Mouse (Mus musculus): ENCODE measurements around the gene Cacna1c.

The Cacna1c gene

GRCm38 (mm10) chr6:118932002-118932700, 264.1 kb downstream of the Cacna1c start:
- no peak for DNase-seq (ENCODE audit: low spot score in 2 of 2)

- no peak for DNase-seq (ENCODE audit: low spot score in 2 of 2)
Observed at GRCm38 (mm10) chr6:118926669-118927068, 269.5 kb downstream of the Cacna1c start.

GRCm38 (mm10) chr6:118924426-118924825, 271.8 kb downstream of the Cacna1c start:
- DNase-seq (ENCODE audit: low spot score in 2 of 2) = no peak

- DNase-seq (ENCODE audit: low spot score in 2 of 2) = no peak
Observed at GRCm38 (mm10) chr6:118923926-118924325, 272.3 kb downstream of the Cacna1c start.

GRCm38 (mm10) chr6:118923212-118923577, 273.0 kb downstream of the Cacna1c start:
- DNase-seq (ENCODE audit: low spot score in 2 of 2) = no peak

GRCm38 (mm10) chr6:118922328-118923211, 273.6 kb downstream of the Cacna1c start:
- DNase-seq (ENCODE audit: low spot score in 2 of 2) = peak in 1 of 2 experiments; percentile 67

GRCm38 (mm10) chr6:118908176-118908575, 288.0 kb downstream of the Cacna1c start:
- no peak for DNase-seq (ENCODE audit: low spot score in 2 of 2)

GRCm38 (mm10) chr6:118907704-118908103, 288.5 kb downstream of the Cacna1c start:
- no peak for DNase-seq (ENCODE audit: low spot score in 2 of 2)

GRCm38 (mm10) chr6:118906878-118907277, 289.3 kb downstream of the Cacna1c start:
- DNase-seq (ENCODE audit: low spot score in 2 of 2) = no peak

- DNase-seq (ENCODE audit: low spot score in 2 of 2) = no peak
Observed at GRCm38 (mm10) chr6:118899688-118900087, 296.5 kb downstream of the Cacna1c start.

- no peak for DNase-seq (ENCODE audit: low spot score in 2 of 2)
Observed at GRCm38 (mm10) chr6:118897101-118897500, 299.1 kb downstream of the Cacna1c start.

GRCm38 (mm10) chr6:118894043-118894442, 302.2 kb downstream of the Cacna1c start:
- DNase-seq (ENCODE audit: low spot score in 2 of 2) = no peak

- DNase-seq (ENCODE audit: low spot score in 2 of 2) = no peak
Observed at GRCm38 (mm10) chr6:118889441-118889840, 306.8 kb downstream of the Cacna1c start.

GRCm38 (mm10) chr6:118887032-118887431, 309.2 kb downstream of the Cacna1c start:
- no peak for DNase-seq (ENCODE audit: low spot score in 2 of 2)

- DNase-seq (ENCODE audit: low spot score in 2 of 2) = no peak
Observed at GRCm38 (mm10) chr6:118884961-118885360, 311.3 kb downstream of the Cacna1c start.

- no peak for DNase-seq (ENCODE audit: low spot score in 2 of 2)
Observed at GRCm38 (mm10) chr6:118884073-118884551, 312.1 kb downstream of the Cacna1c start.

- no peak for DNase-seq (ENCODE audit: low spot score in 2 of 2)
Observed at GRCm38 (mm10) chr6:118876204-118876603, 320.0 kb downstream of the Cacna1c start.

- no peak for DNase-seq (ENCODE audit: low spot score in 2 of 2)
Observed at GRCm38 (mm10) chr6:118870241-118870841, 325.9 kb downstream of the Cacna1c start.

GRCm38 (mm10) chr6:118867384-118867783, 328.8 kb downstream of the Cacna1c start:
- DNase-seq (ENCODE audit: low spot score in 2 of 2) = no peak

- DNase-seq (ENCODE audit: low spot score in 2 of 2) = no peak
Observed at GRCm38 (mm10) chr6:118866889-118867288, 329.3 kb downstream of the Cacna1c start.

GRCm38 (mm10) chr6:118865777-118866380, 330.3 kb downstream of the Cacna1c start:
- no peak for DNase-seq (ENCODE audit: low spot score in 2 of 2)
